Mouse (Mus musculus) olfactory bulb, adult 2 months (tissue): ENCODE results near the gene St6galnac3.

ENCODE experiments used
- CTCF ChIP-seq: fragments of 200-500 bp; IDR thresholded peaks from 2 replicates; pipeline ENCODE4 v1.5.1; 2012; ENCODE audit warnings: low read depth, mild to moderate bottlenecking, low read length, moderate library complexity; ENCODE audit not compliant: insufficient read depth
- POLR2A ChIP-seq: fragments of 200-500 bp; IDR thresholded peaks from 2 replicates; pipeline ENCODE4 v1.6.1; 2012; ENCODE audit warnings: mild to moderate bottlenecking, low read depth, low read length, moderate library complexity; ENCODE audit not compliant: insufficient read depth

DNA sequence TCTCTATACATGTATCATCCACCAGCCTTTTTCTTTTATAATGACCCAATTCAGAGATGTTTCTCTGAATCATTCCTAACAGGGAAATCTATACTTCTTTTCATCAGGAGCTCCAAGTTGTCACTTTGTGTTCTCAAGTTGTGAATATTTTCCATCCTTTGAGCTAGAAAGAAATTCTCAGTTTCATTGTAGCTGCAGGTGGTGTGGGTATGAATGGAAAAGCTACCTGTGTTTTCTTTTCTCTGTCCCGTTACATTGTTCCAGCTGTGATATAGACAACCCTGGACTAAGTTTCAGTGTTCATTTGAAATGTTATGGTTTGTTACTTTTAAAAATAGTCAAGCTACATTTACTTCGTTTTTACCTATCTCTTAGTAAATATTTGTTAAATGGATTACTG is 534.2 kb downstream of the St6galnac3 start:
- TF ChIP-seq POLR2A (no peak), CTCF (no peak)
